Mouse (Mus musculus): Measurements from ENCODE around the gene Adcy9.

DNA sequence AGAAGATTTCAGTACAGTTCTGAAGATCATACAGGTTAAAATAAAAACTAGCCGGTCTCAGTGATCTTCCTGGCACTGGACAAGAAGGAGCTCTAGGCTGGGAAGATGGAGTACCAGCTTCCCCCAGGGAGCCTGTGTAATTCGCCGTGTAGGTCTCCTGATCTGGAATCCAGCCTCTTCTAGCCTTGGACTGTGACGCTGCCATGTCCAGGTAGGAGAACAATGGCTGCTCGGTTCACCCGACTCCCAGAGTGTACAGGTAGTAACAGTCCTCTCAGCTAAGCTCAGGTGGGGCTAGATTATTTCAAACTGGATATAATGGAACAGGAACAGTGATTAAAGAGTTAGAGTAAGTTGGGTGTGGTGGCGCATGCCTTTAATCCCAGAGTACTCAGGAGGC is 120.0 kb downstream of the Adcy9 start:
- no peak for TF ChIP-seq CTCF (IDR thresholded peaks at IDR 0.05; ENCODE audit: extremely low read depth, insufficient read length, insufficient replicate concordance, low read depth, low read length)
- no peak for TF ChIP-seq POLR2A (IDR thresholded peaks at IDR 0.05; ENCODE audit: low read depth, low read length)

All from small intestine, adult 2 months (tissue).